31 mouse cellular contexts compared by ENCODE assay signal in the genomic region with DNA sequence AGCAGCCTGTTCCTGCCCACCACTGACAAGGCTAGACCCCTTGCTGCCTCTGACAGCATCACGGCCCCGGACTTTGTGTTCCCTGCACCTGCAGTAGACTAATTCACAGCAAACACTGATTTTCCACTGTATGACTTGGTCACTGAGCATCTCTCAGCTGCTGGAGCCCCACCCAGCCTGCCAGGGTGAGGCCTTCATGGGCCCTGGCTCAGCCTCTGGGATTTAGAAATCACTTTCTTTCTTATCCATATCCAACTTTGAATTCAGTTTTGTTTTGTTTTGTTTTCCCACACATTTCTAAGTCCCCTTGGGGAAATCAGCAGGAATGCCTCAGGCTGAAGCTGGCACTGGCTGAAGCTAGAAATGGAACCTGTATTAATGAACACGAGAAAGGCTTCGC. TPM values are rescaled to one million over a fixed set of nuclear protein-coding genes. Genes with fewer than 3 reads are reported as not detected.
DNase-seq lines count a peak whose midpoint lies in the region; ATAC-seq and TF ChIP-seq lines count a peak whose summit lies in the region.
"Had no signal": no experiment of that assay in that cellular context is flagged by ENCODE, and none has a peak within 500 bp of the region (broad histone marks: within the 10 kb centered on the region; RNA-seq: fewer than 3 reads in every experiment).

No protein-coding gene starts in this region.

- no peaks in the 10 kb centered on the region for H3K27me3 ChIP-seq in limb, embryonic 15.5 days
- H3K27me3 ChIP-seq: forebrain, embryonic 12.5 days; hindbrain, embryonic 15.5 days; neural tube, embryonic 13.5 days; stomach, embryonic 15.5 days had no signal

- no peaks in the 10 kb centered on the region for H3K9me3 ChIP-seq in limb, embryonic 15.5 days
- H3K9me3 ChIP-seq: forebrain, embryonic 12.5 days; hindbrain, embryonic 10.5 days; hindbrain, embryonic 15.5 days; midbrain, embryonic 10.5 days; neural tube, embryonic 13.5 days; stomach, embryonic 15.5 days had no signal

- WGBS in limb, embryonic 15.5 days, result 49% methylated on average over 4 of the region's 4 CpGs

- TF ChIP-seq CTCF in gastrocnemius, adult 2 months (IDR thresholded peaks at IDR 0.05), result no peak

- no peaks in the 10 kb centered on the region for H3K36me3 ChIP-seq in limb, embryonic 15.5 days
- H3K36me3 ChIP-seq: forebrain, embryonic 12.5 days; hindbrain, embryonic 10.5 days; hindbrain, embryonic 15.5 days; midbrain, embryonic 10.5 days; neural tube, embryonic 13.5 days; stomach, embryonic 15.5 days had no signal

- intact Hi-C loops in gastrocnemius, adult 2 months (cut with DNase I), result no loop called here

- peaks cover 14% of the 10 kb centered on the region for H3K4me1 ChIP-seq in limb, embryonic 15.5 days
- H3K4me1 ChIP-seq: forebrain, embryonic 12.5 days; hindbrain, embryonic 10.5 days; hindbrain, embryonic 15.5 days; midbrain, embryonic 10.5 days had no signal

- DNase-seq in gastrocnemius, adult 2 months, result peak; percentile 28
- no peak for DNase-seq in gastrocnemius, adult 8-10 months (ENCODE audit: low spot score in 2 of 2)
- DNase-seq in 3134 (ENCODE audit: extremely low read depth, insufficient read length, low spot score) (peak; percentile 64), adipocyte (ENCODE audit: low spot score) (peak; percentile 16)
- DNase-seq in natural killer cell, adult 2 months (ENCODE audit: low spot score in 2 of 2), result no peak
- DNase-seq: adrenal gland, postnatal 10 days; cerebellum, adult 8-10 months; cerebellum, postnatal 25 days; forebrain, postnatal 0 days; gastrocnemius, postnatal 14 days; heart, postnatal 14 days; kidney, adult 8-10 months; kidney, postnatal 10 days; liver; lung, embryonic 14.5 days; lung, postnatal 14 days; thymus, postnatal 14 days had no signal

- no peak for ATAC-seq in limb, embryonic 15.5 days (ENCODE audit: insufficient number of reproducible peaks, low FRiP score, low TSS enrichment, low read depth)
- ATAC-seq in megakaryocyte progenitor cell, adult 5-6 weeks (replicated peaks; ENCODE audit: poor library complexity), result no peak
- ATAC-seq: activated CD4-positive, CD25-positive, alpha-beta regulatory T cell, adult 4 months; CD4-positive, CD25-positive, alpha-beta regulatory T cell, adult 4 months; forebrain, postnatal 0 days; inflammation-experienced regulatory T-cells, adult 6 months had no signal

- H3K9ac ChIP-seq in limb, embryonic 15.5 days, result no peak overlapping the region
- H3K9ac ChIP-seq: forebrain, embryonic 12.5 days; forebrain, postnatal 0 days; hindbrain, embryonic 15.5 days; liver, embryonic 14.5 days; lung, embryonic 14.5 days; neural tube, embryonic 13.5 days; stomach, embryonic 15.5 days had no signal

- no peak overlapping the region for H3K4me3 ChIP-seq in gastrocnemius, adult 2 months
- H3K4me3 ChIP-seq in limb, embryonic 15.5 days, result no peak overlapping the region
- H3K4me3 ChIP-seq: forebrain, embryonic 12.5 days; hindbrain, embryonic 10.5 days; hindbrain, embryonic 15.5 days; midbrain, embryonic 10.5 days; myocyte; neural tube, embryonic 13.5 days; stomach, embryonic 15.5 days had no signal

- no peak overlapping the region for H3K4me2 ChIP-seq in limb, embryonic 15.5 days
- H3K4me2 ChIP-seq: forebrain, embryonic 12.5 days; hindbrain, embryonic 15.5 days; lung, embryonic 14.5 days; neural tube, embryonic 13.5 days; stomach, embryonic 15.5 days had no signal

- no peak overlapping the region for H3K27ac ChIP-seq in gastrocnemius, adult 2 months
- 0 out of 2 replicates have a peak overlapping the region, but pooled peaks have one; percentile 51 for H3K27ac ChIP-seq in limb, embryonic 15.5 days
- H3K27ac ChIP-seq: forebrain, embryonic 12.5 days; hindbrain, embryonic 10.5 days; hindbrain, embryonic 15.5 days; liver, embryonic 14.5 days; midbrain, embryonic 10.5 days; neural tube, embryonic 13.5 days; stomach, embryonic 15.5 days had no signal

RNA-seq across cellular contexts. Expression of a gene that starts 20.4 kb away (rescaled TPM):
- total RNA-seq in gastrocnemius, adult 2 months (2021), result 1 to 10 TPM; 2.3 to 2.7 TPM
- total RNA-seq in gastrocnemius, adult 8-10 months (2022), result 1 to 10 TPM; 1.6 to 2.3 (median 1.7) TPM
- 0.58 and 1.4 TPM in 2 replicates for polyA plus RNA-seq in limb, embryonic 15.5 days (2015; fragmentation: Nextera tagmentation; extraction: Ambion mirVana)
- not detected in 2 replicates for total RNA-seq in megakaryocyte progenitor cell, adult 5-6 weeks (2015)
- total RNA-seq in megakaryocyte progenitor cell, adult 5-6 weeks (2017), result not detected in 2 replicates
- total RNA-seq: granulocyte monocyte progenitor cell, adult 5-6 weeks had no signal
- polyA plus RNA-seq: activated CD4-positive, CD25-positive, alpha-beta regulatory T cell, adult 4 months; CD4-positive, CD25-positive, alpha-beta regulatory T cell, adult 4 months had no signal

Comparison
In these comparisons a context has a peak if more than half of its experiments do, and no peak if none do; other contexts are left out.
1. DNase-seq: peak in gastrocnemius, adult 2 months (single experiment), 3134 (single experiment) and adipocyte (single experiment); none in gastrocnemius, adult 8-10 months (0 of 2) and natural killer cell, adult 2 months (0 of 2).